ENCODE assay signal across 26 mouse cellular contexts in the genomic region with DNA sequence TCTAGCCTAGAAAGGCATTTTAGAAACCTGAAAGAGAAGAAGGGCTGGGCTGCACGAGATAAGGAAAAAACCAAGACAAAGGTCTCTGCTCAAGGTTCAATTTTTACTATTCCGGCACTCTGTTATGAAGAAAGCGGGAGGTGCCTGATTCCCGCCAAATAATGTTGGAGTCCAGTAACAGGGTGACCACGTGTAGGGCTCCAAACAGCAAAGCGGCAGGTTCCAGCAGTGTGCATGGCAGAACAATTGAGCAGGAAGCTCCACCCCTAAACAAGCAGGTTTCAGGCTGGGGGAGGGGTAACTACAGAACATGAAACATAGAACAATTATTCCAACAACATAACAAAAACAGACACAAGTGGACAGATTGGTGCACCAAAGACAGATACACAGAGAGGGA.
"Had no signal": no experiment of that assay in that cellular context is flagged by ENCODE, and none has a peak within 500 bp of the region (broad histone marks: within the 10 kb centered on the region; RNA-seq: fewer than 3 reads in every experiment).

No protein-coding gene starts in this region.

- H3K27ac ChIP-seq: embryonic facial prominence, embryonic 10.5 days; embryonic facial prominence, embryonic 12.5 days; embryonic facial prominence, embryonic 13.5 days; embryonic facial prominence, embryonic 15.5 days; forebrain, embryonic 10.5 days; forebrain, embryonic 12.5 days; forebrain, embryonic 13.5 days; forebrain, embryonic 15.5 days; gastrocnemius, adult 2 months; heart, adult 2 months; heart, embryonic 10.5 days had no signal

- H3K27me3 ChIP-seq: embryonic facial prominence, embryonic 12.5 days; embryonic facial prominence, embryonic 13.5 days; embryonic facial prominence, embryonic 15.5 days; forebrain, embryonic 12.5 days; forebrain, embryonic 13.5 days; forebrain, embryonic 15.5 days had no signal

- ATAC-seq: forebrain, embryonic 13.5 days; forebrain, embryonic 14.5 days; forebrain, embryonic 15.5 days; forebrain, embryonic 16.5 days; forebrain, postnatal 0 days had no signal

- H3K4me2 ChIP-seq: embryonic facial prominence, embryonic 12.5 days; embryonic facial prominence, embryonic 13.5 days; embryonic facial prominence, embryonic 15.5 days; forebrain, embryonic 12.5 days; forebrain, embryonic 13.5 days; forebrain, embryonic 15.5 days had no signal

- H3K4me3 ChIP-seq: embryonic facial prominence, embryonic 10.5 days; embryonic facial prominence, embryonic 12.5 days; embryonic facial prominence, embryonic 13.5 days; embryonic facial prominence, embryonic 15.5 days; erythroblast, embryonic 14.5 days; forebrain, embryonic 10.5 days; forebrain, embryonic 12.5 days; forebrain, embryonic 13.5 days; forebrain, embryonic 15.5 days; gastrocnemius, adult 2 months; heart, adult 2 months; heart, embryonic 10.5 days had no signal

- H3K36me3 ChIP-seq: embryonic facial prominence, embryonic 10.5 days; embryonic facial prominence, embryonic 12.5 days; embryonic facial prominence, embryonic 13.5 days; embryonic facial prominence, embryonic 15.5 days; forebrain, embryonic 10.5 days; forebrain, embryonic 12.5 days; forebrain, embryonic 15.5 days; heart, embryonic 10.5 days had no signal

- H3K9me3 ChIP-seq: embryonic facial prominence, embryonic 10.5 days; embryonic facial prominence, embryonic 12.5 days; embryonic facial prominence, embryonic 13.5 days; embryonic facial prominence, embryonic 15.5 days; forebrain, embryonic 10.5 days; forebrain, embryonic 12.5 days; forebrain, embryonic 13.5 days; forebrain, embryonic 15.5 days; heart, embryonic 10.5 days had no signal

- H3K9ac ChIP-seq: embryonic facial prominence, embryonic 12.5 days; embryonic facial prominence, embryonic 13.5 days; embryonic facial prominence, embryonic 15.5 days; forebrain, embryonic 12.5 days; forebrain, embryonic 13.5 days; forebrain, embryonic 15.5 days; forebrain, postnatal 0 days had no signal

- H3K4me1 ChIP-seq: embryonic facial prominence, embryonic 10.5 days; embryonic facial prominence, embryonic 12.5 days; embryonic facial prominence, embryonic 13.5 days; embryonic facial prominence, embryonic 15.5 days; forebrain, embryonic 10.5 days; forebrain, embryonic 12.5 days; forebrain, embryonic 13.5 days; forebrain, embryonic 15.5 days; heart, embryonic 10.5 days had no signal

- DNase-seq: cerebellum, adult 9-11 months; cerebellum, postnatal 10 days; cerebellum, postnatal 14 days; cerebellum, postnatal 25 days; cerebellum, postnatal 36 days; embryo, embryonic 11 days; forebrain, postnatal 0 days; gastrocnemius, adult 2 months; gastrocnemius, postnatal 10 days; gastrocnemius, postnatal 14 days; gastrocnemius, postnatal 25 days; gastrocnemius, postnatal 36 days; heart, adult 18-20 months; heart, adult 2 months had no signal
